Comparison of ENCODE assay signal across 16 mouse cellular contexts in the genomic region with DNA sequence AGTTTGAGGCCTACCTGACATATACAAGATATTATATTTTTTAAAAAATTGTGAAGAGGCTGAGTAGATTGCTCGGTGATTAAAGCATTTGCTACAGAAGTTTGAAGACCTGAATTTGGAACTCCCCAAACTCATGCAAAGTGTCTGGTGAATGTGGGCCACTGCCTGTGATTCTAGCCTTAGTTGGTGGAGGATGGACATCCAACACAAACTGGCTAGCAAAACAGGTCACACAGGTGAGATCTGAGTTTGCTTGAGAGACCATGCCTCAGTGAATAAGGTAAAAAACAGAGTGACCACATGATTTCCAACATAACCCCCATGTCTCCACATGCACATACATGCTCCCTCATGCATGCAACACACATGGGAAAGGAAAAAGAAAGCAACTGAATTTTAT.
"Had no signal": no experiment of that assay in that cellular context is flagged by ENCODE, and none has a peak within 500 bp of the region (broad histone marks: within the 10 kb centered on the region; RNA-seq: fewer than 3 reads in every experiment).

No protein-coding gene starts in this region.

- H3K4me3 ChIP-seq: neural tube, embryonic 13.5 days; neural tube, embryonic 15.5 days; stomach, embryonic 15.5 days had no signal

- H3K9ac ChIP-seq: neural tube, embryonic 13.5 days; neural tube, embryonic 15.5 days; stomach, embryonic 15.5 days had no signal

- H3K36me3 ChIP-seq: neural tube, embryonic 13.5 days; neural tube, embryonic 15.5 days; stomach, embryonic 15.5 days had no signal

- H3K4me1 ChIP-seq: neural tube, embryonic 13.5 days; stomach, embryonic 15.5 days had no signal

- DNase-seq: retina, postnatal 1 day; right cerebral cortex, adult 18-20 months; right cerebral cortex, postnatal 14 days; right cerebral cortex, postnatal 25 days; right cerebral cortex, postnatal 4 days; spleen, adult 18-20 months; thymus, adult 18-20 months; thymus, adult 2 months; thymus, postnatal 14 days; thymus, postnatal 25 days; thymus, postnatal 36 days; thymus, postnatal 4 days had no signal

- H3K9me3 ChIP-seq: neural tube, embryonic 13.5 days; neural tube, embryonic 15.5 days; stomach, embryonic 15.5 days had no signal

- H3K27ac ChIP-seq: neural tube, embryonic 13.5 days; neural tube, embryonic 15.5 days; stomach, embryonic 15.5 days; stomach, postnatal 0 days had no signal

- H3K27me3 ChIP-seq: neural tube, embryonic 13.5 days; neural tube, embryonic 15.5 days; stomach, embryonic 15.5 days had no signal

- H3K4me2 ChIP-seq: neural tube, embryonic 13.5 days; neural tube, embryonic 15.5 days; stomach, embryonic 15.5 days had no signal
